ENCODE assay signal across 19 mouse cellular contexts in genomic region chr11:90364865-90365264, GRCm38 (mm10). TPM values are rescaled to one million over a fixed set of nuclear protein-coding genes. Genes with fewer than 3 reads are reported as not detected.
A peak's percentile ranks its signal among the peaks of the same experiment; 100 is the strongest.
DNase-seq lines count a peak whose midpoint lies in the region; ATAC-seq and TF ChIP-seq lines count a peak whose summit lies in the region.
"Had no signal": no experiment of that assay in that cellular context is flagged by ENCODE, and none has a peak within 500 bp of the region (broad histone marks: within the 10 kb centered on the region; RNA-seq: fewer than 3 reads in every experiment).

No protein-coding gene starts in this region.

- H3K4me1 ChIP-seq in heart, embryonic 16.5 days (ENCODE audit: control insufficient read depth, insufficient read depth, low read length): peaks cover 22% of the 10 kb centered on the region
- peaks cover 35% of the 10 kb centered on the region for H3K4me1 ChIP-seq in liver, adult 2 months (ENCODE audit: control insufficient read depth, insufficient read depth, low read length)
- H3K4me1 ChIP-seq in liver, embryonic 12.5 days: peaks cover 15% of the 10 kb centered on the region; the same call in 1 of the 2 replicates
- peaks cover 40% of the 10 kb centered on the region for H3K4me1 ChIP-seq in embryonic facial prominence, embryonic 14.5 days (ENCODE audit: control insufficient read depth, insufficient read depth, low read length)

- TF ChIP-seq CTCF in liver, adult 2 months (IDR thresholded peaks at IDR 0.05; ENCODE audit: low read depth, low read length): no peak

- H3K79me2 ChIP-seq in liver, adult 2 months (ENCODE audit: control insufficient read depth, insufficient read depth, low read length): peaks cover 7% of the 10 kb centered on the region; the same call in 1 of the 2 replicates

- 0 out of 2 replicates have a peak overlapping the region, but pooled peaks have one; percentile 17 for H3K27ac ChIP-seq in heart, embryonic 16.5 days (ENCODE audit: low read length)
- H3K27ac ChIP-seq in liver, adult 2 months (replicated peaks; ENCODE audit: insufficient read depth, low read depth, low read length): 0 out of 2 replicates have a peak overlapping the region, but pooled peaks have one; percentile 2
- no peak overlapping the region for H3K27ac ChIP-seq in liver, embryonic 12.5 days
- peak overlapping the region; percentile 53 for H3K27ac ChIP-seq in embryonic facial prominence, embryonic 14.5 days (replicated peaks; ENCODE audit: low read depth, low read length)
- H3K27ac ChIP-seq: forebrain, embryonic 15.5 days; heart, embryonic 13.5 days; hindbrain, embryonic 15.5 days; limb, embryonic 13.5 days; stomach, embryonic 15.5 days had no signal

- peak overlapping the region; percentile 33; the same call in 1 of the 2 replicates for H3K9ac ChIP-seq in heart, embryonic 16.5 days (ENCODE audit: low read length)
- H3K9ac ChIP-seq in liver, adult 2 months (ENCODE audit: low read depth, low read length): no peak overlapping the region
- H3K9ac ChIP-seq in liver, embryonic 12.5 days: no peak overlapping the region
- no peak overlapping the region for H3K9ac ChIP-seq in embryonic facial prominence, embryonic 14.5 days (ENCODE audit: low read depth, low read length)
- H3K9ac ChIP-seq: forebrain, embryonic 15.5 days; heart, embryonic 13.5 days; hindbrain, embryonic 15.5 days; limb, embryonic 13.5 days; stomach, embryonic 15.5 days had no signal

- no peaks in the 10 kb centered on the region for H3K9me3 ChIP-seq in heart, embryonic 16.5 days (replicated peaks; ENCODE audit: control insufficient read depth, low read length)
- H3K9me3 ChIP-seq in liver, embryonic 12.5 days (replicated peaks): no peaks in the 10 kb centered on the region
- no peaks in the 10 kb centered on the region for H3K9me3 ChIP-seq in embryonic facial prominence, embryonic 14.5 days (ENCODE audit: control insufficient read depth, low read length)
- H3K9me3 ChIP-seq: forebrain, embryonic 15.5 days; heart, embryonic 13.5 days; hindbrain, embryonic 15.5 days; limb, embryonic 13.5 days; stomach, embryonic 15.5 days had no signal

- ATAC-seq in heart, embryonic 16.5 days (replicated peaks; ENCODE audit: extremely low read depth, insufficient read depth, low FRiP score): no peak
- ATAC-seq in liver, embryonic 12.5 days: no peak
- no peak for ATAC-seq in embryonic facial prominence, embryonic 14.5 days (ENCODE audit: low read depth)
- ATAC-seq in erythroblast, adult 5-6 weeks (replicated peaks; ENCODE audit: low FRiP score, poor library complexity, severe bottlenecking): no peak
- ATAC-seq: CD4-positive, CD25-positive, alpha-beta regulatory T cell, adult 4 months; forebrain, embryonic 15.5 days had no signal

- no peaks in the 10 kb centered on the region for H3K36me3 ChIP-seq in heart, embryonic 16.5 days (ENCODE audit: control insufficient read depth, insufficient read depth)
- H3K36me3 ChIP-seq in liver, adult 2 months (ENCODE audit: control insufficient read depth, insufficient read depth, low read length): no peaks in the 10 kb centered on the region
- no peaks in the 10 kb centered on the region for H3K36me3 ChIP-seq in liver, embryonic 12.5 days
- no peaks in the 10 kb centered on the region for H3K36me3 ChIP-seq in embryonic facial prominence, embryonic 14.5 days (ENCODE audit: control insufficient read depth, insufficient read depth, low read length)
- H3K36me3 ChIP-seq: forebrain, embryonic 15.5 days; heart, embryonic 13.5 days; hindbrain, embryonic 15.5 days; limb, embryonic 13.5 days; stomach, embryonic 15.5 days had no signal

- WGBS in heart, embryonic 16.5 days: 43% methylated on average over 7 of the region's 7 CpGs
- 79% methylated on average over 7 of the region's 7 CpGs for WGBS in liver, adult 2 months
- WGBS in liver, embryonic 12.5 days (ENCODE audit: insufficient replicate concordance): 25% methylated on average over 7 of the region's 7 CpGs
- WGBS in embryonic facial prominence, embryonic 14.5 days: 41% methylated on average over 7 of the region's 7 CpGs

- no peaks in the 10 kb centered on the region for H3K27me3 ChIP-seq in heart, embryonic 16.5 days (ENCODE audit: control insufficient read depth, insufficient read depth, low read length)
- H3K27me3 ChIP-seq in liver, adult 2 months (ENCODE audit: control insufficient read depth, insufficient read depth, low read length): no peaks in the 10 kb centered on the region
- 0 out of 2 replicates have a peak, but pooled peaks cover 7% of the 10 kb centered on the region for H3K27me3 ChIP-seq in liver, embryonic 12.5 days (replicated peaks)
- H3K27me3 ChIP-seq in embryonic facial prominence, embryonic 14.5 days (replicated peaks; ENCODE audit: control insufficient read depth, insufficient read depth, low read length): no peaks in the 10 kb centered on the region
- H3K27me3 ChIP-seq: forebrain, embryonic 15.5 days; heart, embryonic 13.5 days; hindbrain, embryonic 15.5 days; limb, embryonic 13.5 days; stomach, embryonic 15.5 days had no signal

- no peak for DNase-seq in heart, postnatal 4 days
- DNase-seq in liver, adult 2 months (ENCODE audit: extremely low read depth, low read depth, low spot score): no peak
- DNase-seq in embryonic facial prominence, embryonic 14.5 days (ENCODE audit: low spot score): peak; percentile 75
- peak; percentile 26 for DNase-seq in lung, postnatal 36 days
- DNase-seq: adrenal gland, adult 2 months; cerebellum, adult 9-11 months; gastrocnemius, postnatal 25 days; kidney, adult 8-10 months; midbrain, embryonic 14.5 days; thymus, postnatal 14 days had no signal

- H3K4me3 ChIP-seq in heart, embryonic 16.5 days (ENCODE audit: low read length): no peak overlapping the region
- H3K4me3 ChIP-seq in liver, adult 2 months (ENCODE audit: insufficient read depth, low read depth, low read length): no peak overlapping the region
- no peak overlapping the region for H3K4me3 ChIP-seq in liver, embryonic 12.5 days
- no peak overlapping the region for H3K4me3 ChIP-seq in embryonic facial prominence, embryonic 14.5 days (ENCODE audit: low read depth, low read length)
- H3K4me3 ChIP-seq: forebrain, embryonic 15.5 days; heart, embryonic 13.5 days; hindbrain, embryonic 15.5 days; limb, embryonic 13.5 days; stomach, embryonic 15.5 days had no signal

- no peak overlapping the region for H3K4me2 ChIP-seq in heart, embryonic 16.5 days (ENCODE audit: low read depth, low read length)
- no peak overlapping the region for H3K4me2 ChIP-seq in liver, embryonic 12.5 days
- 0 out of 2 replicates have a peak overlapping the region, but pooled peaks have one; percentile 1 for H3K4me2 ChIP-seq in embryonic facial prominence, embryonic 14.5 days (ENCODE audit: low read depth, low read length)
- H3K4me2 ChIP-seq: forebrain, embryonic 15.5 days; heart, embryonic 13.5 days; hindbrain, embryonic 15.5 days; limb, embryonic 13.5 days; stomach, embryonic 15.5 days had no signal

- TF ChIP-seq POLR2A in liver, adult 2 months (IDR thresholded peaks at IDR 0.05; ENCODE audit: extremely low read depth, insufficient read depth, low read length): no peak

RNA-seq across cellular contexts. Expression of gene Hlf, which starts 25.8 kb away (rescaled TPM):
- polyA plus RNA-seq in heart, embryonic 16.5 days (2015; fragmentation: Nextera tagmentation; extraction: Ambion mirVana): 5.3 and 5.7 TPM in 2 replicates
- 10 to 100 TPM; 16.6 to 19.0 TPM for total RNA-seq in heart, postnatal 4 days (2021)
- total RNA-seq in liver, adult 2 months (2014; rRNA removed): 12.1 and 13.7 TPM in 2 replicates
- polyA plus RNA-seq in liver, adult 2 months (2012; rRNA removed): 18.3 and 25.2 TPM in 2 replicates
- polyA plus RNA-seq in liver, embryonic 12.5 days (2016; fragmentation: Nextera tagmentation; extraction: Ambion mirVana): 5.0 and 7.0 TPM in 2 replicates
- 5.1 and 6.2 TPM in 2 replicates for polyA plus RNA-seq in embryonic facial prominence, embryonic 14.5 days (2014; fragmentation: Nextera tagmentation; extraction: Ambion mirVana)
- total RNA-seq in erythroblast, adult 5-6 weeks (2015; ENCODE audit: low replicate concordance): 6.5 and 7.3 TPM in 2 replicates
- 2.4 and 2.9 TPM in 2 replicates for total RNA-seq in erythroblast, adult 5-6 weeks (2017; ENCODE audit: low replicate concordance)

Comparison
In these comparisons a context has a peak if more than half of its experiments do, and no peak if none do; other contexts are left out.
1. DNase-seq: peak in embryonic facial prominence, embryonic 14.5 days (single experiment) and lung, postnatal 36 days (single experiment); none in heart, postnatal 4 days (single experiment) and liver, adult 2 months (single experiment).